Mouse (Mus musculus) myocyte (in vitro differentiated cells): ENCODE measurements around the gene Alkbh7. TPM values are rescaled to one million over a fixed set of nuclear protein-coding genes. Genes with fewer than 3 reads are reported as not detected.

Experiments
- H3K27me3 ChIP-seq: one replicate; pipeline ENCODE4 v1.6.1; 2011; ENCODE audit not compliant: control insufficient read depth, insufficient read depth, insufficient read length
- H3K36me3 ChIP-seq: one replicate; pipeline ENCODE4 v1.6.1; 2011; ENCODE audit not compliant: control insufficient read depth, insufficient read depth
- H3K4me2 ChIP-seq: one replicate; pipeline ENCODE4 v1.6.1; 2011; ENCODE audit warnings: low read depth, control low read depth
- H3K4me3 ChIP-seq: one replicate; pipeline ENCODE4 v1.5.1; 2011; ENCODE audit warnings: mild to moderate bottlenecking, control low read depth, moderate library complexity
- H3K79me2 ChIP-seq: one replicate; pipeline ENCODE4 v1.6.1; 2011; ENCODE audit not compliant: control insufficient read depth, insufficient read depth
- H3ac ChIP-seq: one replicate; pipeline ENCODE4 v1.6.1; 2011; ENCODE audit not compliant: control insufficient read depth, insufficient read length
- CEBPB ChIP-seq: IDR thresholded peaks from 2 replicates; pipeline ENCODE4 v1.6.1; 2011; ENCODE audit warnings: mild to moderate bottlenecking, moderate library complexity; ENCODE audit not compliant: poor library complexity, insufficient read depth, severe bottlenecking
- E2F4 ChIP-seq: IDR thresholded peaks from one replicate; pipeline ENCODE4 v1.6.1; 2011; ENCODE audit warnings: mild to moderate bottlenecking, control low read depth, moderate library complexity; ENCODE audit not compliant: insufficient read depth
- MAX ChIP-seq: IDR thresholded peaks from one replicate; pipeline ENCODE4 v1.6.1; 2011; ENCODE audit warnings: low read depth, mild to moderate bottlenecking, control low read depth
- MYOD1 ChIP-seq, 3 experiments: IDR thresholded peaks; one replicate each; pipeline ENCODE4 v1.6.1; 2011; ENCODE audit warnings: control low read depth in 2 of 3, low read depth in 2 of 3, mild to moderate bottlenecking in 2 of 3, moderate library complexity in 1 of 3; ENCODE audit not compliant: insufficient read length in 2 of 3, control insufficient read depth in 1 of 3
- MYOG ChIP-seq, 3 experiments: IDR thresholded peaks; one replicate each; pipeline ENCODE4 v1.6.1; 2011; ENCODE audit warnings: control low read depth in 2 of 3, low read depth in 2 of 3, mild to moderate bottlenecking in 2 of 3; ENCODE audit not compliant: insufficient read length in 2 of 3, control insufficient read depth in 1 of 3, insufficient read depth in 1 of 3
- POLR2A ChIP-seq: IDR thresholded peaks from one replicate; pipeline ENCODE4 v1.6.1; 2011; ENCODE audit warnings: low read depth, mild to moderate bottlenecking, control low read depth, moderate library complexity; ENCODE audit not compliant: insufficient read length
- POLR2AphosphoS2 ChIP-seq: IDR thresholded peaks from one replicate; pipeline ENCODE4 v1.6.1; 2011; ENCODE audit warnings: low read depth, control low read depth; ENCODE audit not compliant: insufficient read length
- REST ChIP-seq: IDR thresholded peaks from one replicate; pipeline ENCODE4 v1.6.1; 2011; ENCODE audit warnings: mild to moderate bottlenecking, control low read depth, moderate library complexity; ENCODE audit not compliant: insufficient read depth, insufficient read length
- SRF ChIP-seq: IDR thresholded peaks from one replicate; pipeline ENCODE4 v1.6.1; 2011; ENCODE audit warnings: low read depth; ENCODE audit not compliant: control insufficient read depth, insufficient read length
- TCF12 ChIP-seq: IDR thresholded peaks from one replicate; pipeline ENCODE4 v1.6.1; 2011; ENCODE audit warnings: mild to moderate bottlenecking, control low read depth; ENCODE audit not compliant: poor library complexity, insufficient read depth, severe bottlenecking
- TCF3 ChIP-seq: IDR thresholded peaks from one replicate; pipeline ENCODE4 v1.6.1; 2011; ENCODE audit warnings: low read depth, control low read depth; ENCODE audit not compliant: insufficient read length
- USF1 ChIP-seq: IDR thresholded peaks from one replicate; pipeline ENCODE4 v1.6.1; 2011; ENCODE audit warnings: low read depth, mild to moderate bottlenecking, control low read depth, moderate library complexity
- polyA plus RNA-seq: library from polyadenylated mRNA; unstranded; fragments of >200 nt; fragmentation: generic; extraction: Trizol; gene quantifications from one replicate; pipeline ENCODE4 v1.2.1, GENCODE M21; 2012; ENCODE audit warnings: missing spikeins

The Alkbh7 gene
- polyA plus RNA-seq, 1 experiment, result 61.9 TPM

DNA sequence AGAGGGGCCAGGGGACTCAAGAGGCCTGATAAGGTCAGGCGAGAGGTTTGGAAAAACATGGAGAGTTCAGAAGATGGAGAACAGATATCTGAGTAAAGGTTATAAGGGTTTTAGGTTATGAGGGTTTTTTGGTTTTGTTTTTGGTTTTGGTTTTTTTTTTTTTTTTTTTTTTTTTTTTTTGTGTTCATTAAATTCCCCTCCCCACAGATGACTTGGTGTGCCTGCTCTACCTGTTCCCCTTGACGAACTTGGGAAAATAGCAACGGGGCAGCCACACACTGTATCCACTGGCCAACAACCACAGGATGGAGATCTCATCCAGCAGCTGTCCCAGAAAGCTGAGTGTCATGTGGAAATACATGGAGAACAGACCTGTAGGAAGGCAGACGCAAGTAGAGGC, 38.5 kb upstream of the Alkbh7 start:
- Histone ChIP-seq H3K4me2 (no peak overlapping the region), H3K27me3 (peaks cover 7% of the 10 kb centered on the region), H3K4me3 (no peak overlapping the region), H3K79me2 (no peaks in the 10 kb centered on the region), H3ac (no peak overlapping the region), H3K36me3 (no peaks in the 10 kb centered on the region)
- TF ChIP-seq MYOD1 (IDR thresholded peaks at IDR 0.05; ENCODE audit: control insufficient read depth in 1 of 3, insufficient read length in 2 of 3, low read depth in 2 of 3) (no peak), REST (no peak), CEBPB (no peak), POLR2A (no peak), SRF (no peak), MYOG (IDR thresholded peaks at IDR 0.05; ENCODE audit: control insufficient read depth in 1 of 3, insufficient read depth in 1 of 3, insufficient read length in 2 of 3, low read depth in 2 of 3) (no peak), TCF3 (no peak), USF1 (no peak), POLR2AphosphoS2 (no peak), E2F4 (no peak), TCF12 (no peak)

- no peak overlapping the region for H3K4me2 ChIP-seq
- H3K27me3 ChIP-seq, result peaks cover 16% of the 10 kb centered on the region
Observed at GRCm38 (mm10) chr17:56961880-56962279, 35.3 kb upstream of the Alkbh7 start.

GRCm38 (mm10) chr17:56962642-56963405, 34.3 kb upstream of the Alkbh7 start:
- Histone ChIP-seq H3K36me3 (no peaks in the 10 kb centered on the region), H3ac (no peak overlapping the region), H3K4me3 (no peak overlapping the region), H3K4me2 (no peak overlapping the region), H3K27me3 (peaks cover 16% of the 10 kb centered on the region), H3K79me2 (no peaks in the 10 kb centered on the region)
- TF ChIP-seq POLR2A (no peak), MYOD1 (IDR thresholded peaks at IDR 0.05; ENCODE audit: control insufficient read depth in 1 of 3, insufficient read length in 2 of 3, low read depth in 2 of 3) (peak in 1 of 3 experiments; percentile 17), SRF (no peak)

More at GRCm38 (mm10) chr17:56961880-56962279, 35.3 kb upstream of the Alkbh7 start:
- Histone ChIP-seq H3K36me3 (no peaks in the 10 kb centered on the region), H3K4me3 (no peak overlapping the region), H3K79me2 (no peaks in the 10 kb centered on the region), H3ac (no peak overlapping the region)
- TF ChIP-seq TCF12 (no peak), MYOG (IDR thresholded peaks at IDR 0.05; ENCODE audit: control insufficient read depth in 1 of 3, insufficient read depth in 1 of 3, insufficient read length in 2 of 3, low read depth in 2 of 3) (no peak)

DNA sequence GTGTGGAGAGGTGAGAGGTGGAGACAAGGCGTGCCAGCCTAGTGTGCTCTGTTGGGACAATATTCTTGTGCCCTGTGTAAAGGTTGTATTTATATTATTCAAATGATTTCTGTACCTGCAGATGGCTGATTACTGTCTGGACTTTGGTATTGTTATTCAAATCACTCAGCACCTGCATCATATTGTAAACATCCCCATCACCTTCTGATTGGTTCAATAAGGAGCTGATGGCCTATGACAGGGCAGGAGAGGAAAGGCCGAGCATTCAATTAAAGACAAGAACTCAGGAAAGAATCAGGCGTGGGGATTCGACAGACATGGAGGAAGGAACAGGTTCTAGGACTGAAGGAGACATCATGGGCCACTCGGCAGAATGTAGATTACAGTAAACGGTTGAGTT, 33.5 kb upstream of the Alkbh7 start:
- TF ChIP-seq E2F4 (no peak), TCF3 (no peak), REST (no peak), TCF12 (no peak), CEBPB (no peak)
- Histone ChIP-seq H3ac (no peak overlapping the region), H3K4me3 (no peak overlapping the region)

DNA sequence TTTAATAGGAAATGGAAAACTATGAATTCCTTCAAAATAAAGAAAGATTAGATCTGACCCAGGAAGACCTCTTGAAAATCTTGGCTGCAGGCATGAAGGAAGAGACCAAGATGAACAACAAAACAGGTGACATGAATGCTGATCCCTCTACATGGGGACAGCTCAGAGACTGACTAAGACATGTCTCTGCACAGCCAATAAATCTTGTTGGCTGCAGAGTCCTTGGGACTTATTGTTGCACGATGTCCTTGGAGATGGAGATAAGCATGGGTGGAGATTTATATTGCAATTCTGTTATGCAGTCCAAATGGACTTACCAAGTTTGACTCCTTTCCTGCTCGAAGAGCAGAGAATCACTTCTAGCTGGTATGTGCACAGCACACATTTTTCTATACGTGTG, 27.8 kb upstream of the Alkbh7 start:
- Histone ChIP-seq H3K4me3 (no peak overlapping the region), H3ac (no peak overlapping the region), H3K4me2 (no peak overlapping the region), H3K36me3 (no peaks in the 10 kb centered on the region), H3K79me2 (no peaks in the 10 kb centered on the region), H3K27me3 (peaks cover 31% of the 10 kb centered on the region)
- TF ChIP-seq REST, result no peak
- no peak for TF ChIP-seq POLR2AphosphoS2
- no peak for TF ChIP-seq SRF
- TF ChIP-seq POLR2A, result no peak
- TF ChIP-seq TCF12, result no peak
- no peak for TF ChIP-seq TCF3
- no peak for TF ChIP-seq CEBPB
- TF ChIP-seq MYOD1 (IDR thresholded peaks at IDR 0.05; ENCODE audit: control insufficient read depth in 1 of 3, insufficient read length in 2 of 3, low read depth in 2 of 3), result no peak
- TF ChIP-seq MYOG (IDR thresholded peaks at IDR 0.05; ENCODE audit: control insufficient read depth in 1 of 3, insufficient read depth in 1 of 3, insufficient read length in 2 of 3, low read depth in 2 of 3), result no peak
- TF ChIP-seq USF1, result no peak
- no peak for TF ChIP-seq E2F4
- no peak for TF ChIP-seq MAX

More for the DNA sequence above, 33.5 kb upstream of the Alkbh7 start:
- Histone ChIP-seq H3K27me3 (peaks cover 16% of the 10 kb centered on the region), H3K4me2 (no peak overlapping the region), H3K79me2 (no peaks in the 10 kb centered on the region), H3K36me3 (no peaks in the 10 kb centered on the region)
